Mouse (Mus musculus): ENCODE measurements around the gene Pth. TPM values are rescaled to one million over a fixed set of nuclear protein-coding genes. Genes with fewer than 3 reads are reported as not detected.

The Pth gene
- polyA plus RNA-seq, 1 experiment from 2014 or later: not detected

- Histone ChIP-seq H3K27me3 (peaks cover 4% of the 10 kb centered on the region; the same call in 1 of the 2 replicates), H3K9ac (no peak overlapping the region), H3K27ac (no peak overlapping the region), H3K4me2 (0 out of 2 replicates have a peak overlapping the region, but pooled peaks have one; percentile 12), H3K4me3 (replicated peaks) (no peak overlapping the region), H3K4me1 (no peaks in the 10 kb centered on the region), H3K9me3 (replicated peaks) (no peaks in the 10 kb centered on the region), H3K36me3 (no peaks in the 10 kb centered on the region)
- 25% methylated on average over 7 of the region's 7 CpGs for WGBS
- peak; percentile 92 for ATAC-seq (replicated peaks; ENCODE audit: low FRiP score)
These were observed 10.3 kb downstream of the Pth start for GRCm38 (mm10) chr7:113377875-113378658.

- no peaks in the 10 kb centered on the region; the same call in 1 of the 2 replicates for H3K27me3 ChIP-seq
- no peaks in the 10 kb centered on the region for H3K36me3 ChIP-seq
- H3K4me3 ChIP-seq (replicated peaks): no peak overlapping the region
- 73% methylated on average over 1 of the region's 1 CpGs for WGBS
- peaks cover 14% of the 10 kb centered on the region for H3K4me1 ChIP-seq
- H3K4me2 ChIP-seq: no peak overlapping the region
- no peak overlapping the region for H3K27ac ChIP-seq
- ATAC-seq (replicated peaks; ENCODE audit: low FRiP score): no peak
- no peaks in the 10 kb centered on the region for H3K9me3 ChIP-seq (replicated peaks)
- H3K9ac ChIP-seq: no peak overlapping the region
These were observed 15.7 kb downstream of the Pth start for GRCm38 (mm10) chr7:113372682-113373081.

- peak overlapping the region; percentile 93 for H3K4me2 ChIP-seq
- no peaks in the 10 kb centered on the region; the same call in 1 of the 2 replicates for H3K27me3 ChIP-seq
- peak overlapping the region; percentile 96 for H3K27ac ChIP-seq
- peak overlapping the region; percentile 84 for H3K9ac ChIP-seq
- ATAC-seq (replicated peaks; ENCODE audit: low FRiP score): peak; percentile 79
- no peaks in the 10 kb centered on the region for H3K9me3 ChIP-seq (replicated peaks)
- WGBS: under 1% methylated on average over 44 of the region's 44 CpGs
- H3K4me1 ChIP-seq: peaks cover 14% of the 10 kb centered on the region
- no peaks in the 10 kb centered on the region for H3K36me3 ChIP-seq
- H3K4me3 ChIP-seq (replicated peaks): peak overlapping the region; percentile 95
These were observed 18.6 kb downstream of the Pth start for GRCm38 (mm10) chr7:113369620-113370340.

GRCm38 (mm10) chr7:113368746-113369619 is 19.4 kb downstream of the Pth start, which contains the start of gene Btbd10:
Gene Btbd10, minus strand, starts transcription at chr7:113369392.
- Histone ChIP-seq H3K27me3 (no peaks in the 10 kb centered on the region; the same call in 1 of the 2 replicates), H3K4me1 (peaks cover 14% of the 10 kb centered on the region), H3K27ac (peak within 1 kb of the TSS; percentile 96), H3K9ac (peak within 1 kb of the TSS; percentile 84), H3K36me3 (0 out of 2 replicates have a peak, but pooled peaks cover 2% of the 10 kb centered on the region), H3K4me3 (replicated peaks) (peak within 1 kb of the TSS; percentile 95), H3K4me2 (peak within 1 kb of the TSS; percentile 93), H3K9me3 (replicated peaks) (no peaks in the 10 kb centered on the region)
- under 1% methylated on average over 64 of the region's 64 CpGs for WGBS
- ATAC-seq (replicated peaks; ENCODE audit: low FRiP score): peak; percentile 99

GRCm38 (mm10) chr7:113367440-113367839 is 20.9 kb downstream of the Pth start:
- H3K9me3 ChIP-seq (replicated peaks): no peaks in the 10 kb centered on the region
- H3K27me3 ChIP-seq: no peaks in the 10 kb centered on the region; the same call in 1 of the 2 replicates
- no peak for ATAC-seq (replicated peaks; ENCODE audit: low FRiP score)
- H3K4me3 ChIP-seq (replicated peaks): no peak overlapping the region
- 89% methylated on average over 4 of the region's 4 CpGs for WGBS
- H3K4me2 ChIP-seq: no peak overlapping the region
- peaks cover 14% of the 10 kb centered on the region for H3K4me1 ChIP-seq
- H3K36me3 ChIP-seq: 0 out of 2 replicates have a peak, but pooled peaks cover 2% of the 10 kb centered on the region
- no peak overlapping the region for H3K27ac ChIP-seq
- H3K9ac ChIP-seq: no peak overlapping the region

- WGBS: 83% methylated on average over 1 of the region's 1 CpGs
- no peak for ATAC-seq (replicated peaks; ENCODE audit: low FRiP score)
These were observed 39.3 kb downstream of the Pth start for GRCm38 (mm10) chr7:113349089-113349488.

GRCm38 (mm10) chr7:113347694-113348093 is 40.7 kb downstream of the Pth start:
- Histone ChIP-seq H3K27ac (no peak overlapping the region), H3K36me3 (no peaks in the 10 kb centered on the region), H3K9me3 (replicated peaks) (no peaks in the 10 kb centered on the region), H3K9ac (no peak overlapping the region), H3K4me3 (replicated peaks) (no peak overlapping the region), H3K4me2 (no peak overlapping the region), H3K27me3 (no peaks in the 10 kb centered on the region), H3K4me1 (no peaks in the 10 kb centered on the region)
- 97% methylated on average over 2 of the region's 2 CpGs for WGBS
- ATAC-seq (replicated peaks; ENCODE audit: low FRiP score): no peak

More at GRCm38 (mm10) chr7:113349089-113349488, 39.3 kb downstream of the Pth start:
- Histone ChIP-seq H3K4me3 (replicated peaks) (no peak overlapping the region), H3K9ac (no peak overlapping the region), H3K4me1 (no peaks in the 10 kb centered on the region), H3K9me3 (replicated peaks) (no peaks in the 10 kb centered on the region), H3K4me2 (no peak overlapping the region), H3K27ac (no peak overlapping the region), H3K27me3 (no peaks in the 10 kb centered on the region), H3K36me3 (no peaks in the 10 kb centered on the region)

- Histone ChIP-seq H3K9ac (no peak overlapping the region), H3K36me3 (no peaks in the 10 kb centered on the region), H3K27ac (no peak overlapping the region), H3K4me3 (replicated peaks) (no peak overlapping the region), H3K9me3 (replicated peaks) (no peaks in the 10 kb centered on the region), H3K4me2 (no peak overlapping the region), H3K27me3 (no peaks in the 10 kb centered on the region), H3K4me1 (no peaks in the 10 kb centered on the region)
- WGBS: 36% methylated on average over 4 of the region's 4 CpGs
- ATAC-seq (replicated peaks; ENCODE audit: low FRiP score): no peak
These were observed 41.1 kb downstream of the Pth start for GRCm38 (mm10) chr7:113347271-113347670.

Other genes with a start within 250 kb of the Pth start
- gene Arntl, start 181.1 kb downstream of the Pth start, polyA plus RNA-seq (2015; fragmentation: Nextera tagmentation; extraction: Ambion mirVana): 9.3 and 10.1 TPM in 2 replicates
- 21.9 and 22.2 TPM in 2 replicates for gene Btbd10, start 19.2 kb downstream of the Pth start, polyA plus RNA-seq (2015; fragmentation: Nextera tagmentation; extraction: Ambion mirVana)
- 88.7 and 96.9 TPM in 2 replicates for gene Far1, start 125.3 kb upstream of the Pth start, polyA plus RNA-seq (2015; fragmentation: Nextera tagmentation; extraction: Ambion mirVana)

Data from kidney, embryonic 15.5 days (tissue).